Mouse (Mus musculus): ENCODE measurements around the gene Gsk3a.

Gene Gsk3a

DNA sequence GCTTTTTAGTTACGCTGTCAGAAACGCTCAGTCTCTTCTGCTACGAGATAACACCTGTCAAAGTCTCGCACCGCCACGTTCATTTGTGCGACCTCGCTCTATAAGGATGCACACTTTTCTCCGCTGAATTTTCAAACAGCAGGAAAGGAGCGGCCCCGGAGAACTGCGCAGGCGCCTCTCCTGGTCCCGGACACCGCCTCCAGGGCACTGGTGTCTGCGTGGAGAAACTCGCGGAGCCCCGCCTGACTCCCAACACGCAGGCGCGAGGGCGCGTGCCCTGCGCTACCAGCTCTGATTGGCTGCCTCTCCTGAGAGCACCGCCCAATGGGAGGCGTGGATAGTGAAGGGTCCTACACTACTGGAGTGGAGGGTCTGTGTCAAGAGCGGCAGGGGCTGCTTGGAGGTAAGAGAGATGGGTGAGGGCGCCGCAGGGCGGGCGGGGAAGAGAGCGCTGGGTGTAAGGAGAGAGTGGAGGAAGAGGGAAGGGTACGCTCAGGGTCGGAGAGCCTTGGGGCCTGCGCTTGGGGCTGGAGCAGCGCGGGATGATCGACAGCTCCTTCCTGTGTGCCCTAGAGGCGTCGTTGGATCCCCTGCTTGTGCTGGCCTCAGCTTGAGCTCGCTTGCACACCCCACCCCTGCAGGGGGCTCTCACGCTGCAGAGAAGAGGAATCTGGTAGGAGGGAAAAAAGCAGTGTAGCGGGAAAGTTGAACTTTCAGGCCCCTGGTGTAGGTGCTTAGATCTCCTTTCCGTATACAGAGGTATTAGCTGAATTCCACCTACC is 16.4 kb downstream of the Gsk3a start, which contains the start of gene Zfp526:
TSS of gene Zfp526 (plus strand) at position 324 of the 782 bp plus-strand sequence.
- peak; percentile 96 for DNase-seq (ENCODE audit: low spot score)

- no peak for DNase-seq (ENCODE audit: low spot score)
Measured at GRCm38 (mm10) chr7:25220457-25221101, 17.1 kb downstream of the Gsk3a start, which contains the start of gene Dedd2. Gene Dedd2 (minus strand): TSS chr7:25220615.

GRCm38 (mm10) chr7:25219756-25220456 is 17.7 kb downstream of the Gsk3a start:
- peak; percentile 93 for DNase-seq (ENCODE audit: low spot score)

DNA sequence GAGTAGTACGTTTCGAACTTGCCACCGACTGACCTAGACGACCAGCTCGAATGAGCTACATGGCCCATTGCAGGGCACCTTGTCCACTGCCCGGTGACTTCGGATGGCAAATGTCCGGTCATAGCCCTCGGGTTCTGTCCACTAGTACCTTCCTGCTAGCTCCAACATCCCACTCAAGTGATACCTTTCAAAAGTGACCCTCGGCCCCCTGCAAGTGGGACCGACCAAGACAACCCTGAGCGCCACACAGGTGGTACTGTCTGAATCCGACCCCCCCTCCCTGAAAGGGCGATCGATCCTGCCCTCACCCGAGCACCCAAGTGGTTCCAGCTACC is 18.3 kb downstream of the Gsk3a start:
- DNase-seq (ENCODE audit: low spot score), result no peak

DNA sequence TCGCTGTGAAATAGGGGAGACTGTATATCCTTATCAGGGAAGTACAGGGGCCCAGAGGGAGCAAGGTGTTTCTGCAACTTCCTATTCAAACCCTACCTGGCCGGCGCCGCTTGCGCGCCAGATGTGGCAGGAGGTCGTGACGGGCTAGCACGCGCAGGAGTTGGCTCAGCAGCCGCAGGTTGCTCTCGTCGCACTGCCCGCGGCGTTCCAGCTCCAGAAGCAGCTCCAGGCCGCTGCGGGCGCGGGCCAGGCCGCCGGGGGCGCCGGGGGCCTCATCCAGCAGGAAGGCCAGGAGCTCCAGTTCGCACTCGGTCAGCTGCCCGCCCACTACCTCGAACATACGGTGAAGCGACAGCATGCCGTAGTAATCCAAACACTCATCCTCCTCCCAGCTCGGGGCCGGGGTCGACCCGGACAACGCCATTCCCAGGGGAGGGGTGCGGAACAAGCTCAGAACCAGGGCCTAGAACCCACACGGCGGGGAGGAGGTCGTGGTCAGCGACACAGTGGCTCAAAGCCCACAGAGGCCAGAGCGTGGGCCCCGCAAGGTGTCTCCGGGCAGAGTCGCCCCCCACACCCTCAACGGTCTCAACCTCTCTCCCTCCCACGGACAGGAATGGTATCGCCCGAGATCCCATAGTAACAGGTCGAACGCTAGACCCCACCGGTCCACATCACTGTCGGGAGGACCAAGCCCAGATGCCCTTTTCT is 18.8 kb downstream of the Gsk3a start:
- DNase-seq (ENCODE audit: low spot score), result peak; percentile 71

- DNase-seq (ENCODE audit: low spot score), result peak; percentile 42
Measured at GRCm38 (mm10) chr7:25217653-25218395, 19.8 kb downstream of the Gsk3a start.

DNA sequence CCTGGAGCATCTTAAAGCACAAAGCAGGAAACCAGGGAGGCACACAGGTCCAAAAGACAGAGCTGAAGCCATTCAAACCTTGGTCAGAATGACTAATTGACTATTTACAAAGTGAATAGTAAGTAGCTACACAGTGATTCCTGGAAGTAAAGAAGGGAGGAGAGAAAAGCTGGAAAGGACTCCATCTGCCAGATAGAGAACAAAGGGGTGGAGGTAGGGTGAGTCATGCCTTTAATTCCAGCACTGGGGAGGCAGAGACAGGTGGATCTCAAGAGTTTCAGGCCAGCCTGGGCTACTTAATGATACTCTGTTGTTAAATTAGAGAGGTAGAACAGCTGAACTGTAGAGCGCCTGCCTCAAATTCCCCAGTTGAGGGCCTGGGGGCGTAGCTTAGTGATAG is 23.5 kb downstream of the Gsk3a start:
- no peak for DNase-seq (ENCODE audit: low spot score)

DNA sequence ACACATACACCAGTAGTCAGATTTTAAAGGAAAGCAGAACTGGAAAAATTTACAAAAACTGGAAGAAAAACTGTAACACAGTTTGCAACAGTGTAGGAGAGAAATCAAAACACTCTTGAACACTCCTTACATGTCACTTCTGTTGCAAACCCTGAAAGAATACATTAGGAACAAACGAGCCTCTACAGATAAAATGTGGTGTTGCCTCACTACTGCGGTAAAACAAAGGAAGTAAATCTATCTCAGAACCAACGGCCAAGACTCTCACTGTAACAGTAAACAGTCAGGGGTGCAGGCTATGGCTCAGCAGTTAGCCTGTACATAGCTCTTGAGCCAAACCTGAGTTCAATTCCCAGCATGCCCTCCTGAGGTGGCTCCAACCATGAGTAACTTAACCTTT is 24.6 kb downstream of the Gsk3a start:
- DNase-seq (ENCODE audit: low spot score), result no peak

- no peak for DNase-seq (ENCODE audit: low spot score)
Measured at GRCm38 (mm10) chr7:25210482-25210881, 27.2 kb downstream of the Gsk3a start.

DNA sequence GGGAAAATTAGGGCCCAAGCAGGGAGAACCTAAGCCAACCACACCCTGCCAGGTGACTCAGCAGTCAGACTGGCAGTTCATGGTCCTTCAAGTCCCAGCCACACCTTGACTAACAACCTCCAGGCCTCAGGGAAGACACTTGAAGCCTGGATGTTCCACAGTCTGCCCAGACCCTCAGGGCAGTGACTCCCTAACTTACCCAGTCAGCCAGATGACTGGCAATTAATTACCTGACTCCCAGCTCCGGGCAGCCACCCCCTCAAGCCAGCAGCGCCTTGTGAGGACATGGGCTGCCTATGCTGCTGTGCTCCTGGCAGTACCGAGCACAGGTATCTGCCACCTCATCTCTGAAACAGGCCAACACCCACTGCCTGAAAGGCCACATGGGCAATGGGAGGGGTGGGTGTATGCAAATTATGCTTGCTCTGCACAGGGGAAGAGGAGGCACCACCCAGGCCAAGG is 28.5 kb downstream of the Gsk3a start:
- no peak for DNase-seq (ENCODE audit: low spot score)

DNA sequence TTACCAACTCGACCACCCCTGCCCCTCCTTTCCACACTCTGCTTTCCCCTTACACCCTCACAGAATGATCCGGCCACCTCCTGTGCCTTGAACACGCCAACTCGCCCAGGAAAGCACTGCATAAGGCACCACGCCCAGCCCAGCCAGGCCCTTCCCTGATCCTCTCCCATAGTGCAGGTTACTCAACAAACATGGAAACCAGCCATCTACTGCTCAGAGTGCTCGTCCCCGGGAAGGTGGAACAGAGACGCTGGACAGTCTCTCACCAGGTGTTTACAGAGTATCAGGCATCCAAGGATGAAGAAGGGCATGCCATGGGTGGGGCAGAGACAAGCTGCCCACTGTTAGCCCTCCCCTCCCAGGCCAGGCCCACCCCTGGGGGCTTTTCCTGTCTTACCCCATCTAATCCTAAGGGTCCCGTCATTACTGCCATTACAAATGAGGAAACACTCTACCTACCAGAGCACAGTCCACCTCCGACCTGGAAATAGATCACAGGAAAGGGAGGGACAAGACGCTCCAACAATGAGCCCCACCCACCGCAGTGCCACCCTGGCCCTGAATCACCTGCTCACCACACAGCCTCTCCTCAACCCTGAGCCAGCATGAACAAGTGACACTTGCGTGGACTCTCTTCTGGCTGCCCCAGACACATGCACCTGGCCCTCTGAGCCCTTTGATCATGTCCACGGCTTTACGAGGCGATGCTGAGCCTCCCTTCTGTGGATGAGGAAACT is 31.4 kb downstream of the Gsk3a start:
- DNase-seq (ENCODE audit: low spot score), result peak; percentile 48

DNA sequence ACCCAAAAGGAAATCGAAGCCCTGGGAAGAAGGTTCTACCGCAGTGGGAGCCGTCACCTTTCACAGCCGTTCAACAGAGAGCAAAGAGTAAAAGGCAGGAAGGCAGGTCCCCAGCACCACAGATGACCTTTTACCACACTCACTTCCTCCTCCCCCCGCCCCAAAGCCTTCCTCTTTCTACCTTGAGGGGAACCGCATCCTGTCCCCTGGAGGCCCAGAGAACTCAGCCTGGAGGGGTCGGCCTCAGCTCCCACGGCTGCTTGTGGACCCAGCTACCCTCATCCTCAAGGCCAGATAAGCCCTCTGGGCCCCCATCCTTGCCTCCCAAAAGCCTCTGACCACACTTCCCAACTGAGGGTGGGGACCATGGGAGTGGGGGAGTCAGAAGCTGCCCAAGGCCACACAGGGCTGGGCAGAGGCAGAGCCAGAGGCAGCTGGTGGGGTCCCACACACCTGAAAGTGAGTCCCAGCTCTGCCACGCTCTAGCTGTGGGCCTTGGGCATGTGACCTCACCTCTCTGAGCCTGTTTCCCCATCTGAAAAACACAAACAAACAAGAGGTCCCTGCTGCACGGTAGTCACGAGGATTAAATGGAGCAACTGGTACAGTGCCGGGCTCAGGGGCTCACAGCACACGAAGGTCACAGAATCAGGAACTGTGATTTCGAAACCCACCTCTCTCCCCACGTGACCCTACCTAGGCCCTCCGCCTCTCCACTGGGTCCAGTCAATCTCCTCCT is 32.1 kb downstream of the Gsk3a start:
- no peak for DNase-seq (ENCODE audit: low spot score)

- peak; percentile 37 for DNase-seq (ENCODE audit: low spot score)
Measured at GRCm38 (mm10) chr7:25203624-25204023, 34.0 kb downstream of the Gsk3a start.

DNA sequence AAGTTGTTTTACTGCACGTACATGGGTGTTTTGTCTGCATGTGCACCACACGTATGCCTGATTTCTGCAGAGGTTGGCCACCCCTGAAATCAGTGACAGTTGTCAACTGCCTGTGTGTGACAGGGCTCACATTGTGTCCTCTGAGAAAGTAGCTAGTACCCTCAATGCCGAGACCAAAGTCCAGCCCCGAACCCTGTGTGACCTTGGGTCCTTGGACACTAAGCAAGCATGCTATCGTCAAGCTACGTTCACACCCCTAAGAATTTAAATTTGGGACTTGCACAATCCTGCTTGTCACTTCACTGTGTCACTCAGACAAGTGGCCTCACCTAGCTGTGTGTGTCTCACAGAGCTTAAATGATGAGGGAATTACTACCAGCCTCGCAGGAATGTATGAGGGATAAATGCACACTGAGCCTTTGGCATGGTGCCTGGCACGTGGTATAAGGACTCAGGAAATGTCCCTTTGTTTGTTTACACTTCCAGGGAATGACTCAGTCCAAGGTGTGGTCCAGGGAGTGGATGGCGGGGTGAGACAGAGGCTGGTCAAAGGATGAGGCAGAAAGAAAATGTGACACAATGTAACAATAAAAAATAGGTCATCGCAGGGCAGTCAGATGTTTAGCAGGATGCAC is 40.1 kb downstream of the Gsk3a start:
- no peak for DNase-seq (ENCODE audit: low spot score)

- no peak for DNase-seq (ENCODE audit: low spot score)
Measured at GRCm38 (mm10) chr7:25196107-25196506, 41.5 kb downstream of the Gsk3a start.

DNA sequence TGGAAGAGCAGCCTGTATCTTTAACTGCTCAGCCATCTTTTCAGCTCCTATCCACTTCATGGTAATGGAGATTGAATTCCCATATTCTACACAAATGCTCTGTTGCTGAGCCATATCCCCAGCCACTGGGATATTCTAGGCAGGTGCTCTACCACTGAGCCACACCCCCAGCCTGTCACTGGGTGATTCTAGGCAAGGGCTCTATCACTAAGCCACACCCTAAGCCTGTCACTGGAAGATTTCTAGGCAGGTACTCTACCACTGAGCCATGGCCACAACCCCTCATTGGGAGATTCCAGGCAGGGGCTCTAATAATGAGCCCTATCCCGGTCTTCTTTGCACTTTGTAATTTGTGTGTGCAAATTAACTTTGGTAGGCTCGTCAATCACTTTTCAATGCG is 42.5 kb downstream of the Gsk3a start:
- DNase-seq (ENCODE audit: low spot score), result no peak

- DNase-seq (ENCODE audit: low spot score), result no peak
Measured at GRCm38 (mm10) chr7:25192110-25192509, 45.5 kb downstream of the Gsk3a start.

GRCm38 (mm10) chr7:25190806-25191205 is 46.8 kb downstream of the Gsk3a start:
- no peak for DNase-seq (ENCODE audit: low spot score)
